Mouse (Mus musculus) forelimb bud, embryonic 11.5 days (tissue): ENCODE data around the gene Tmem182.

Experiments
- DNase-seq: peaks from one replicate; pipeline ENCODE4 v3.0.0-alpha.2; 2012; ENCODE audit warnings: low read depth, low spot score

The Tmem182 gene

DNA sequence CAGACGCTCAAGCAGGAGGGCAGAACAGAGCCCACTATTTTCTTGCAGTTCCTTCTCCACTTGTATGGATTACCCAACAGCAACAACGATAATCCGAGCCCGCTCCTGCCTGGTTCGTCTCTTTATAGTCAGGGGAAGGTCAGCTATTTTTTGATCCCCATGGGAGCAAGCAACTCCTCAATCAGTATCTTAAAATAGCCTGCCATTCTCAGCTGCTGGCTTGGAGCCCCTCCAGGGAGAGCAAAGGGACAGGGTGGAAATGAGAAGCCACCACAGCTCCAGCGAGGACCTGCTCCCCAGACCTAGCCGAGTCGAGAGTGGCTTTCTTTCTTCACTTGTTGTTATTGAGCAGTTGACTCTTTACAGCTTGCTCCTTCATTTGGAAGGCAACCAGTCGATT, at the start of gene Tmem182:
Gene Tmem182 (plus strand): TSS at position 251 of the 400 bp plus-strand sequence.
- no peak for DNase-seq

GRCm38 (mm10) chr1:40759751-40760445, 45.5 kb upstream of the Tmem182 start:
- no peak for DNase-seq

GRCm38 (mm10) chr1:40764042-40764441, 41.4 kb upstream of the Tmem182 start:
- DNase-seq: no peak

DNA sequence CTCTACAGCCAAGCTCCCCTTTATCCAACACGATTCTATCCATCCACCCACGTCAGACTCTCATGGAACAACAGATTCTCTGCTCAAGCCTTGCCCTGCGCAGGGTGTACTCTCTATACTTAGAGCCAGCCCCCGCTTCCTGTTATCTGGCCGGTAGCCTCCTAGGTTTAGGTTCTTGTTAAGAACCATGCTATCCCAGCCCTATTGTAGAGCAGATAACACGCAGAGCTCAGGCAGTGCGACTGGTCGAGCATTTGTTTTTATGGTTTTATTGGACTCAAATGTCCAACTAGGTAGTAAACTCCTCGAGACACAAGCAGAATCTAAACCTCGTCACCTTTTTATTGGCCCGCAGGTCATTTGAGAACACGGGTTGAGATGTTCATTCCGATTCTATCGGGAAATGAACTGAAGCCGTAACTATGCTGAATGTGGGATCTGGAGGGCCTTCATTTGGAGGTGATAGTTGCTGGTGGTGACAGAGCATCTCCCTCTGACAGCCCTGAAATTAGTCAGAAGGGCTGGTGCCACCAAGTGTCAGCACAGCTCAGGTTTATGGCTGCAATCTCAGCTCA, 40.6 kb upstream of the Tmem182 start:
- no peak for DNase-seq

DNA sequence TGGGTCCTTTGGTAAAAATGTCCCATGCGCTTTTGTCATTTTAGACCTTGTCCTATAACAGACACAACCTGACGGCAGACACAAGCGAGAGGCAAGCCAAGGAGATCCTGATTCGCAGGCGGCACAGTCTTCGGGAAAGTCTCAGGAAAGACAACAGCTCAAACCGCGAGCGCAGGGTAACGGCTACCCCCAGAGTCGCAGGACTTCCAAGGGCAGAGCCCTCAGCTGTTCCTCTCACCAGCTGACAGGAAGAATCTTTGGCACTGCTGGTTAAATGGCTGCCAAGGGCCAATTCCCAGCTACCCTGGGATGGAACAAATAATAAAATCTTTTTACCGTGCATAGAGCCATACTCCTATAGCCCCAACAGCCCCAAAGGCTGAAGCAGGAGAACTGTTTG, 39.9 kb upstream of the Tmem182 start:
- DNase-seq: no peak

DNA sequence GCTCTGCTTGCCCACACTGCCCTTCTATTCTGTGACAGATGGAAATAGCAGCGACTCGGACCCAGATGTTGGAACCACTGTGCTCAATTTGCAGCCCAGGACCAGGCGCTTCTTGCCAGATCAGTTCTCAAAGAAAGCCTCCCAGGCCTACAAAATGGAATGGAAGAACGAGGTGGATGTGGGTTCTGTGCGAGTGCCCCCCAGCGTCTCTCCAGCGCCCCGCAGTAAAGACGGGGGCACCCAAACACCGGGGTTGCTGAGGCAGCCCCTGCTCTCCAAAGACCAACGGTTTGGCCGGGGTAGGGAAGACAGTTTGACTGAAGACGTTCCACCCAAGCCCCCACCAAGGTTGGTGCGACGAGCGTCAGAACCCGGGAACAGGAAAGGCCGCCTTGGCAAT, 37.8 kb upstream of the Tmem182 start:
- DNase-seq: no peak

- DNase-seq: peak; percentile 46
Measured at GRCm38 (mm10) chr1:40768606-40769005, 36.8 kb upstream of the Tmem182 start.

DNA sequence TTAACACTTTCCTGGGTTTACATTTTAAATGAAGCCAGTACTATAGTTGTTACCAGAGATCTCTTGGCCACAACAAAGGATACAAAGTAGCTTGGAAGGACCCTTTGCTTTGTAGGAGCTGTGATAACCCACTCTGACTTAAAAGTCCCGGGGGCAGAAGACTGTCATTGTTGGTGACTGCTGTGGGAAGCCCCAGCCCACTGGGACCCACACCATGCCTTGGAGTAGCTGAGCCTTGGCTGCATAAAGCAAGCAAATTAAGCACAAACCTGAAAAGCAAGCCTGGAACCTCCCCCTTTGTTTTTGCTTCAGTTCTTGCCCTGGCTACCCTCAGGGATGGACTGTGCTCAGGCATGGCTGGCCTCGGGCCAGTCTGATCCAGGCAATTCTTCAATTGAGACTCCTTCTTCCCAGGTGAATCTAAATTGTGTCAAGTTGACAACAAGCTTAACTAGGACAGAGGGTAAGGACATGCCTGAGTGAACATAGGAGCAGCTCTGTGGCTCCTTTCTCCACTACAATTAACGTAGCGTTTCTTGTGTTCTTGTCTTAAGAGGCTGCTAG, 36.0 kb upstream of the Tmem182 start:
- DNase-seq: no peak

DNA sequence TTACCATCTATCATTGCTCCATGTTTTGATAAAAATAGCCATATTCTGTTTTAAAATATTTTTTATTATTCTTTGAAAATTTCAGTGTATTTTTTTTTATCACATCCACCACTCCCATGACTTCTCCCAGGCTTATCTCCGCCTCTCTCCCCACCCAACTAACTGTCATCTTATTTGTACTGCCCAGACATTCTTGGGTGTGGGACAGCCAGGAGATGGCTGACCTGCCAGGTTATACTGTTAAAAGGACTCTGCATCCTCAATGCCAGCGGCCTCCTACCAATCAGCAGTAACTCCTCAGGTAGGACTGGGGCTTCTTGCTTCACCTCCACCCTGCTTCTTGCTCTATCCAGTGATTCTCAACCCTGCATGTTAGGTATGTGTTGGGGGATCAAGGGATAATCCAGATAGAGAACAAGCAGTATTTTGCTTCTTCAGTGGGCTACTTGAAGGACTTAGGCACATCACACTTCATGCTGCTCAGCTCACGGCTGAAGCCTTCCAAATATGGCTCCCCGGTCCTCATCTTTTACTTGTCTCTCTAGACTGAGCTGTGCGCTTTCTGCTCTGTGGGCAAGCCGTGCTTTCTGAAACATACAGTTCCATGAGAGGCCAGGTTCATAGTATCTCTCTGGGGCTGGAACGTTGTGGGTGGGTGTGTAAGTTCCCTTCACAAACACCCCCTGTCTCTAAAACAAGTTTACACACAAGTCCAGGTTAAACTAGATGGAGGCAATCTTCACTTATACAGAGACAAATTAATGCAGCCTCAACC, 34.0 kb upstream of the Tmem182 start:
- DNase-seq: no peak

DNA sequence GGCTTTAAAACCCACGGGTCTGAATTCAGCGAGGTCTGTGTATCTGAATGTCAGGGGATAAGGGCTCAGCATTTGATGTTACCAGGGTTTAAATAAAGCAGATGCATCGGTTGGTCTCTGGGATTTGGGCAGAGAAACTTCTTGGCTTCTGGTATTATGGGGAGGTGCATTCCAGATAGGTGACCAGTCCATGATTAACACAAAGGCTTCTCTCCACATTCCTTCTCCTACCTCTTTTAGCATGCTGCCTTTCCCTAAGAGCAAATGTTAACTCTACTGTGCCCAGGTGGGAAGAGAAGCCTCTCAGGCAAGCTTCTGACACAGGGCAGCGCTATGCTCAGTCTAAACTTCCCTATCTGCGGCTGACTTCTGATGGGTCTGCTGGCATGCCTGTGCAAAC, 32.2 kb upstream of the Tmem182 start:
- no peak for DNase-seq

GRCm38 (mm10) chr1:40774040-40774439, 31.4 kb upstream of the Tmem182 start:
- no peak for DNase-seq

- no peak for DNase-seq
Measured at GRCm38 (mm10) chr1:40776102-40776501, 29.3 kb upstream of the Tmem182 start.

DNA sequence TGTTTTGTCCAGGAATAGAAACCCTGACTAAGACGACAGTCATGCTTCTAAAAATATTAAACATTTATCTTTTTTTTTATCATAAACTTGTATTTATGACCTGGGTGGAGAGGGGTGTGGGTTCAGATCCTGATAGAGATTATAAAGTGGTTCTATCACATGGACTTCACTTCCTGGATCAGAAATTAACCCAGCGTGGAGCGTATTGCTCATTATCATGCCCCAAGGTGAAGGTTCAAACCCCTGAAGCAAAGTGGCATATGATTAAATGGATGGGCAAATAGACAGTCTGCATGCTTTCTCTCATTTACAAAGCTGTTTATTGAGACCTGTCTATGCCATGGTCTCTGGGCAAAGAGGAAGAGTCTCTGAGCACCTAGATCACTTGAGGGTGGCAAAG, 28.6 kb upstream of the Tmem182 start:
- DNase-seq: no peak

GRCm38 (mm10) chr1:40783450-40783849, 22.0 kb upstream of the Tmem182 start:
- DNase-seq: no peak

DNA sequence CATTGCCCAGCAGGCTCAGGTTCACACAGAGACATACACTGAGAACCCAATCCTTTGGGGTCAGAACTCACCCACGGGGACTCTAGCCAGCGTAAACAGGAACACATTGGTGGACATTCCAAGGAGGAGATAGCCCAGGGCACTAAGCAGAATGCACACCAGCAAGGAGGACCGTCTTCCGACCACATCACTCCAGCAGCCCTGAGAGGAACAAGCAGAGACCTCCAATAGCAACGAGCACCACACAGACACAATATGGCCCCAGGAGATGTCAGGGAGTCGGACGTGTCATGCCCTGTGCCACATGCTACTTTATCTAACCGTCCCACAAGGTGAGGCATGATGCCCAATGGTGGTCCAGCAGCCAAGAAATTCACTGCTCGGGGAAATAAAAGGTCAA, 21.1 kb upstream of the Tmem182 start:
- no peak for DNase-seq

- no peak for DNase-seq
Measured at GRCm38 (mm10) chr1:40785876-40786445, 19.4 kb upstream of the Tmem182 start.

DNA sequence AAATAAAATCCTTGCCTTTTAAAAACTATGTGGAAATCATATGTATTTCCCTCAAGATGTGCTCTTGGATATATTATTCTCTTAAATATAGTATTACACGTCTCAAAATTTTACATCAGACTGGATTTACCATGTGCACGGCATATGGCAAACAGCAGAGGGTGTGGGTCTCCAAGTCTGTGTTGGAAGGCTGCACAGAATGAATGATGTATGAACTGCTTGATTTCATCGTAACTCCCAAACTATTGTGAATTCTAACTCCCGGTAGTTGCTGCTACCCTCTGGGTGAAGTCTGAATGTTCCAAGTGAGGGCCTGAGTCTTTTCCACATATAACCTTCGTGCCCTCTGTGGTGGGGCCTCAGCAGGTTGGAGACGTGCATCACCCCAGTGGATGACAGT, 16.4 kb upstream of the Tmem182 start:
- DNase-seq: no peak

GRCm38 (mm10) chr1:40789666-40790233, 15.7 kb upstream of the Tmem182 start:
- DNase-seq: no peak

DNA sequence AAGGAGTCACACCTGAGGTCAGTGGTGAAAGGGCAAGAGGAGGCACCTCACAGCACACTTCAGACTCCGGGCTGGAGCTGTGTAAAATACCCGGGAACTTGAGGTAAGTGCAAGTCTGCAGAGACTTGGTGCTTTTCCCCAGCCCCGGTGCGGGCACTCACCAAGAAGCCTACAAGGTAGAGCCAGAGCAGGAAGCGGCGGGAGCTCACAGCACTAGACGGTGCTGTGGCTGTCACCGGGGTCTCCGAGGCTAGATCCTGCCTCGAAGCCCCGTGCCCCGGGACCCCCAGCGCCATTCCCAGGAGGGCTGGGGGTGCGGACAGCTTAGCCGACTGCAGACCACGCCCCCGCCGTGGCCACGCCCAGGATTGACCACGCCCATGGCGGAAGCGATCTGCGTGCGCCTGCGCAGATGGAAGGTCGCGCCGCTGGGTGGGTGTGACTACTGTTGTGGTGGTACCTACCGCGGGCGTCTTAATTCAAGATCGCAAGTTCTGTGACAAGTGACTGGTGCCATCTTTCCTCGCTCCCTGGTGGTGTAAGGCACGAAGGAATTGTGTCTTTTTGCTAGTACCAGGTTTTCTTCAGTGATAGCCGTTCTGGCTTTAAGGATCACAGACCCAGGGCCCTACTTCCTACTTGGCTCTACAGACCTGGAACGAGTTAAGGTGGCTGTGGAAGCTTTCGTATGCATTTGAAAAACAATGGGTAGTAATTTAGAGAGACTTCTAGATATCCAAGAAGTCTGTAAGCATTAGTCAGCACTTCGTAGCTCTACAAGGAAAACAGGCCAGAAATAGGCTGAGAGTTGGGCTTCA, 14.9 kb upstream of the Tmem182 start, which contains the start of gene Mfsd9:
Gene Mfsd9 (minus strand): TSS at position 364 of the 818 bp plus-strand sequence.
- DNase-seq: peak; percentile 91

DNA sequence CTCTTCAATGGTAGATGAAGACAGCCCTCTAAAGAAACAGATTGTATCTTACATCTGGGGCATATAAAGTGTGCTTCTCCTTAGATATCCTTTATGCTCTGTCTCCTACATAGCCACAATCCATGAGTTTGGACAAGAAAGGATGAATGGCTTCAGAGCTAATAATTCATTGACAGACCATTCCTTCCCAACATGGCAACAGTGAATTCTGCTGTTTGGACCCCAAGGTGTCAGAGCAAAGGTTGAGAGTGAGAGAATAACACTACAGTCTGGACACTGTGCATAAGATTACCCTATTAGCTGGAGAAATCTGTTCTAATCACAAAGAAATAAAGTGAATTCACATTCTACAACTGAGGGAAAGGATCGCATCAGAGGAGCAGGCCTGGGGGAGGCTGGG, 9.9 kb upstream of the Tmem182 start:
- no peak for DNase-seq

- DNase-seq: peak; percentile 49
Measured at GRCm38 (mm10) chr1:40797348-40797747, 8.1 kb upstream of the Tmem182 start.
